13 mouse cellular contexts compared by ENCODE assay signal in genomic region chr8:47750096-47750495, GRCm38 (mm10). TPM values are rescaled to one million over a fixed set of nuclear protein-coding genes. Genes with fewer than 3 reads are reported as not detected.
A peak's percentile ranks its signal among the peaks of the same experiment; 100 is the strongest.
DNase-seq lines count a peak whose midpoint lies in the region; ATAC-seq and TF ChIP-seq lines count a peak whose summit lies in the region.
"Had no signal": no experiment of that assay in that cellular context is flagged by ENCODE, and none has a peak within 500 bp of the region (broad histone marks: within the 10 kb centered on the region; RNA-seq: fewer than 3 reads in every experiment).

No protein-coding gene starts in this region.

- WGBS in midbrain, embryonic 10.5 days = 53% methylated on average over 14 of the region's 14 CpGs
- 55% methylated on average over 14 of the region's 14 CpGs for WGBS in midbrain, embryonic 11.5 days
- WGBS in embryonic facial prominence, embryonic 11.5 days = 49% methylated on average over 14 of the region's 14 CpGs

- H3ac ChIP-seq in myocyte (ENCODE audit: control insufficient read depth, insufficient read length) = no peak overlapping the region

- H3K27ac ChIP-seq in gastrocnemius, adult 2 months = no peak overlapping the region
- no peak overlapping the region for H3K27ac ChIP-seq in midbrain, embryonic 10.5 days (replicated peaks)
- H3K27ac ChIP-seq in midbrain, embryonic 11.5 days (ENCODE audit: low read depth, low read length) = no peak overlapping the region
- H3K27ac ChIP-seq in embryonic facial prominence, embryonic 11.5 days (replicated peaks; ENCODE audit: low read depth, low read length) = no peak overlapping the region
- H3K27ac ChIP-seq: forebrain, embryonic 10.5 days; midbrain, embryonic 12.5 days had no signal

- TF ChIP-seq POLR2A in myocyte (IDR thresholded peaks at IDR 0.05; ENCODE audit: insufficient read length, low read depth) = no peak

- ATAC-seq in midbrain, embryonic 11.5 days (ENCODE audit: low FRiP score) = no peak
- no peak for ATAC-seq in embryonic facial prominence, embryonic 11.5 days (replicated peaks; ENCODE audit: insufficient number of reproducible peaks, low FRiP score, low TSS enrichment, low read depth)
- ATAC-seq: inflammation-experienced regulatory T-cells, adult 6 months had no signal

- H3K4me3 ChIP-seq in gastrocnemius, adult 2 months = no peak overlapping the region
- no peak overlapping the region for H3K4me3 ChIP-seq in midbrain, embryonic 10.5 days
- H3K4me3 ChIP-seq in midbrain, embryonic 11.5 days (ENCODE audit: low read depth, low read length) = no peak overlapping the region
- H3K4me3 ChIP-seq in embryonic facial prominence, embryonic 11.5 days (ENCODE audit: low read depth, low read length) = no peak overlapping the region
- no peak overlapping the region for H3K4me3 ChIP-seq in myocyte
- H3K4me3 ChIP-seq: forebrain, embryonic 10.5 days; midbrain, embryonic 12.5 days had no signal

- H3K27me3 ChIP-seq in midbrain, embryonic 10.5 days (ENCODE audit: low read depth, poor library complexity, severe bottlenecking) = no peaks in the 10 kb centered on the region
- H3K27me3 ChIP-seq in midbrain, embryonic 11.5 days (ENCODE audit: control insufficient read depth, insufficient read depth, low read length) = no peaks in the 10 kb centered on the region
- no peaks in the 10 kb centered on the region for H3K27me3 ChIP-seq in embryonic facial prominence, embryonic 11.5 days (ENCODE audit: control insufficient read depth, insufficient read depth, low read length)
- H3K27me3 ChIP-seq in myocyte (ENCODE audit: control insufficient read depth, insufficient read depth, insufficient read length) = no peaks in the 10 kb centered on the region
- H3K27me3 ChIP-seq: midbrain, embryonic 12.5 days had no signal

- H3K9ac ChIP-seq in midbrain, embryonic 11.5 days (ENCODE audit: low read length) = no peak overlapping the region
- H3K9ac ChIP-seq in embryonic facial prominence, embryonic 11.5 days (replicated peaks; ENCODE audit: low read length) = no peak overlapping the region
- H3K9ac ChIP-seq: midbrain, embryonic 12.5 days had no signal

- no peak for DNase-seq in gastrocnemius, adult 2 months
- DNase-seq in gastrocnemius, postnatal 25 days = no peak
- peak; percentile 22 for DNase-seq in midbrain, embryonic 10.5 days (ENCODE audit: low spot score)
- DNase-seq in midbrain, embryonic 11.5 days (ENCODE audit: low spot score, missing footprints) = no peak
- DNase-seq in embryonic facial prominence, embryonic 11.5 days (ENCODE audit: low spot score) = peak; percentile 33
- DNase-seq in adrenal gland, postnatal 25 days = no peak
- no peak for DNase-seq in urinary bladder, adult 2 months (ENCODE audit: low spot score)
- DNase-seq: cerebellum, adult 11-12 months; right cerebral cortex, postnatal 14 days had no signal

- H3K4me1 ChIP-seq in midbrain, embryonic 10.5 days = 0 out of 2 replicates have a peak, but pooled peaks cover 5% of the 10 kb centered on the region
- no peaks in the 10 kb centered on the region for H3K4me1 ChIP-seq in midbrain, embryonic 11.5 days (ENCODE audit: control insufficient read depth, insufficient read depth, low read length)
- no peaks in the 10 kb centered on the region for H3K4me1 ChIP-seq in embryonic facial prominence, embryonic 11.5 days (ENCODE audit: control insufficient read depth, insufficient read depth, low read length)
- H3K4me1 ChIP-seq: midbrain, embryonic 12.5 days had no signal

- peak; percentile 38 for TF ChIP-seq CTCF in gastrocnemius, adult 2 months (IDR thresholded peaks at IDR 0.05)

- no peaks in the 10 kb centered on the region for H3K79me2 ChIP-seq in myocyte (ENCODE audit: control insufficient read depth, insufficient read depth)

- intact Hi-C loops in gastrocnemius, adult 2 months (cut with DNase I) = no loop called here

- no peak overlapping the region for H3K4me2 ChIP-seq in midbrain, embryonic 11.5 days
- H3K4me2 ChIP-seq in embryonic facial prominence, embryonic 11.5 days (ENCODE audit: low read depth, low read length) = no peak overlapping the region
- H3K4me2 ChIP-seq in myocyte (ENCODE audit: low read depth) = peak overlapping the region; percentile 18
- H3K4me2 ChIP-seq: midbrain, embryonic 12.5 days had no signal

- no peaks in the 10 kb centered on the region for H3K36me3 ChIP-seq in midbrain, embryonic 10.5 days
- no peaks in the 10 kb centered on the region for H3K36me3 ChIP-seq in midbrain, embryonic 11.5 days (ENCODE audit: control insufficient read depth, insufficient read depth, low read length)
- H3K36me3 ChIP-seq in embryonic facial prominence, embryonic 11.5 days (replicated peaks; ENCODE audit: control insufficient read depth, insufficient read depth, low read depth, low read length) = no peaks in the 10 kb centered on the region
- H3K36me3 ChIP-seq in myocyte (ENCODE audit: control insufficient read depth, insufficient read depth) = no peaks in the 10 kb centered on the region
- H3K36me3 ChIP-seq: forebrain, embryonic 10.5 days; midbrain, embryonic 12.5 days had no signal

- H3K9me3 ChIP-seq in midbrain, embryonic 10.5 days (replicated peaks) = no peaks in the 10 kb centered on the region
- H3K9me3 ChIP-seq in midbrain, embryonic 11.5 days (ENCODE audit: control insufficient read depth, low read length) = no peaks in the 10 kb centered on the region
- H3K9me3 ChIP-seq in embryonic facial prominence, embryonic 11.5 days (replicated peaks; ENCODE audit: control insufficient read depth, low read length) = no peaks in the 10 kb centered on the region
- H3K9me3 ChIP-seq: forebrain, embryonic 10.5 days; midbrain, embryonic 12.5 days had no signal

TF ChIP-seq in myocyte, 11 proteins besides CTCF, POLR2A, EP300 and RAD21:
- no peak for TF ChIP-seq SRF (IDR thresholded peaks at IDR 0.05; ENCODE audit: control insufficient read depth, insufficient read length, low read depth)
TF ChIP-seq in myocyte: peak in this region for 0.

RNA-seq across cellular contexts. Expression of gene Cdkn2aip, which starts 36.4 kb away (rescaled TPM):
- 1 to 10 TPM; 5.0 to 5.2 TPM for total RNA-seq in gastrocnemius, adult 2 months (2021)
- total RNA-seq in gastrocnemius, postnatal 25 days (2021) = 1 to 10 TPM; 4.4 to 4.7 TPM
- 38.5 and 44.3 TPM in 2 replicates for polyA plus RNA-seq in midbrain, embryonic 10.5 days (2016; fragmentation: Nextera tagmentation; extraction: Ambion mirVana)
- 48.1 and 52.6 TPM in 2 replicates for polyA plus RNA-seq in midbrain, embryonic 11.5 days (2014; fragmentation: Nextera tagmentation; extraction: Ambion mirVana)
- polyA plus RNA-seq in embryonic facial prominence, embryonic 11.5 days (2014; fragmentation: Nextera tagmentation; extraction: Ambion mirVana) = 38.2 and 38.6 TPM in 2 replicates
- polyA plus RNA-seq in myocyte (2012; fragmentation: generic; extraction: Trizol) = 3.1 TPM
- total RNA-seq in adrenal gland, postnatal 25 days (2021) = 10.9 and 17.2 TPM in 2 replicates
- 11.3 and 14.2 TPM in 2 replicates for polyA plus RNA-seq in urinary bladder, adult 2 months (2012; rRNA removed)

Comparison
In these comparisons a context has a peak if more than half of its experiments do, and no peak if none do; other contexts are left out.
1. DNase-seq: peak in midbrain, embryonic 10.5 days (single experiment) and embryonic facial prominence, embryonic 11.5 days (single experiment); none in gastrocnemius, adult 2 months (single experiment), gastrocnemius, postnatal 25 days (single experiment), midbrain, embryonic 11.5 days (single experiment), adrenal gland, postnatal 25 days (single experiment) and urinary bladder, adult 2 months (single experiment).